Mouse (Mus musculus): ENCODE results near the gene Pcp2. TPM values are rescaled to one million over a fixed set of nuclear protein-coding genes. Genes with fewer than 3 reads are reported as not detected.
A peak's percentile ranks its signal among the peaks of the same experiment; 100 is the strongest.

Gene Pcp2
- polyA plus RNA-seq, 1 experiment: not detected

GRCm38 (mm10) chr8:3646824-3647531, 21.6 kb upstream of the Pcp2 start:
- H3K4me3 ChIP-seq (ENCODE audit: control insufficient read depth, low read depth, low read length): no peak overlapping the region
- TF ChIP-seq POLR2A (IDR thresholded peaks at IDR 0.05; ENCODE audit: control insufficient read depth, low read depth, low read length) (no peak), CTCF (IDR thresholded peaks at IDR 0.05; ENCODE audit: control insufficient read depth, insufficient read depth, insufficient replicate concordance, low read depth, low read length) (no peak)
- H3K4me1 ChIP-seq (ENCODE audit: control insufficient read depth, insufficient read depth, low read length): no peaks in the 10 kb centered on the region
- H3K27ac ChIP-seq (ENCODE audit: control insufficient read depth, insufficient read depth, low read depth, low read length): no peak overlapping the region
- H3K36me3 ChIP-seq (ENCODE audit: control insufficient read depth, insufficient read depth, low read length): no peaks in the 10 kb centered on the region
- no peaks in the 10 kb centered on the region for H3K27me3 ChIP-seq (ENCODE audit: control insufficient read depth, insufficient read depth, low read length)

GRCm38 (mm10) chr8:3645804-3646203, 20.5 kb upstream of the Pcp2 start:
- Histone ChIP-seq H3K27me3 (ENCODE audit: control insufficient read depth, insufficient read depth, low read length) (no peaks in the 10 kb centered on the region), H3K36me3 (ENCODE audit: control insufficient read depth, insufficient read depth, low read length) (no peaks in the 10 kb centered on the region), H3K27ac (ENCODE audit: control insufficient read depth, insufficient read depth, low read depth, low read length) (no peak overlapping the region), H3K4me3 (ENCODE audit: control insufficient read depth, low read depth, low read length) (no peak overlapping the region), H3K4me1 (ENCODE audit: control insufficient read depth, insufficient read depth, low read length) (no peaks in the 10 kb centered on the region)
- TF ChIP-seq CTCF (IDR thresholded peaks at IDR 0.05; ENCODE audit: control insufficient read depth, insufficient read depth, insufficient replicate concordance, low read depth, low read length) (no peak), POLR2A (IDR thresholded peaks at IDR 0.05; ENCODE audit: control insufficient read depth, low read depth, low read length) (no peak)

- H3K36me3 ChIP-seq (ENCODE audit: control insufficient read depth, insufficient read depth, low read length): no peaks in the 10 kb centered on the region
- peaks cover 4% of the 10 kb centered on the region; the same call in 1 of the 2 replicates for H3K4me1 ChIP-seq (ENCODE audit: control insufficient read depth, insufficient read depth, low read length)
- no peak overlapping the region for H3K27ac ChIP-seq (ENCODE audit: control insufficient read depth, insufficient read depth, low read depth, low read length)
- H3K27me3 ChIP-seq (ENCODE audit: control insufficient read depth, insufficient read depth, low read length): no peaks in the 10 kb centered on the region
- no peak for TF ChIP-seq CTCF (IDR thresholded peaks at IDR 0.05; ENCODE audit: control insufficient read depth, insufficient read depth, insufficient replicate concordance, low read depth, low read length)
- TF ChIP-seq POLR2A (IDR thresholded peaks at IDR 0.05; ENCODE audit: control insufficient read depth, low read depth, low read length): no peak
- peak overlapping the region; percentile 73 for H3K4me3 ChIP-seq (ENCODE audit: control insufficient read depth, low read depth, low read length)
These were observed 6.1 kb upstream of the Pcp2 start for GRCm38 (mm10) chr8:3631478-3631875.

- H3K4me3 ChIP-seq (ENCODE audit: control insufficient read depth, low read depth, low read length): peak within 1 kb of the TSS; percentile 73
- no peaks in the 10 kb centered on the region for H3K27me3 ChIP-seq (ENCODE audit: control insufficient read depth, insufficient read depth, low read length)
- peaks cover 4% of the 10 kb centered on the region; the same call in 1 of the 2 replicates for H3K4me1 ChIP-seq (ENCODE audit: control insufficient read depth, insufficient read depth, low read length)
- H3K27ac ChIP-seq (ENCODE audit: control insufficient read depth, insufficient read depth, low read depth, low read length): no peak within 1 kb of the TSS
- H3K36me3 ChIP-seq (ENCODE audit: control insufficient read depth, insufficient read depth, low read length): no peaks in the 10 kb centered on the region
- TF ChIP-seq POLR2A (IDR thresholded peaks at IDR 0.05; ENCODE audit: control insufficient read depth, low read depth, low read length): peak; percentile 64
- TF ChIP-seq CTCF (IDR thresholded peaks at IDR 0.05; ENCODE audit: control insufficient read depth, insufficient read depth, insufficient replicate concordance, low read depth, low read length): no peak
These were observed 5.5 kb upstream of the Pcp2 start, which contains the start of gene Stxbp2 for GRCm38 (mm10) chr8:3630647-3631477. TSS of gene Stxbp2 (plus strand) at chr8:3630955.

- H3K4me1 ChIP-seq (ENCODE audit: control insufficient read depth, insufficient read depth, low read length): peaks cover 4% of the 10 kb centered on the region; the same call in 1 of the 2 replicates
- H3K4me3 ChIP-seq (ENCODE audit: control insufficient read depth, low read depth, low read length): no peak overlapping the region
- H3K27ac ChIP-seq (ENCODE audit: control insufficient read depth, insufficient read depth, low read depth, low read length): no peak overlapping the region
- TF ChIP-seq CTCF (IDR thresholded peaks at IDR 0.05; ENCODE audit: control insufficient read depth, insufficient read depth, insufficient replicate concordance, low read depth, low read length) (no peak), POLR2A (IDR thresholded peaks at IDR 0.05; ENCODE audit: control insufficient read depth, low read depth, low read length) (no peak)
- H3K36me3 ChIP-seq (ENCODE audit: control insufficient read depth, insufficient read depth, low read length): no peaks in the 10 kb centered on the region
- no peaks in the 10 kb centered on the region for H3K27me3 ChIP-seq (ENCODE audit: control insufficient read depth, insufficient read depth, low read length)
These were observed 2.7 kb upstream of the Pcp2 start for GRCm38 (mm10) chr8:3628014-3628413.

GRCm38 (mm10) chr8:3626971-3627370, 1.6 kb upstream of the Pcp2 start:
- TF ChIP-seq CTCF (IDR thresholded peaks at IDR 0.05; ENCODE audit: control insufficient read depth, insufficient read depth, insufficient replicate concordance, low read depth, low read length): no peak
- no peak for TF ChIP-seq POLR2A (IDR thresholded peaks at IDR 0.05; ENCODE audit: control insufficient read depth, low read depth, low read length)
- peaks cover 6% of the 10 kb centered on the region for H3K4me1 ChIP-seq (ENCODE audit: control insufficient read depth, insufficient read depth, low read length)

GRCm38 (mm10) chr8:3622119-3622518, 3.2 kb downstream of the Pcp2 start:
- peaks cover 4% of the 10 kb centered on the region for H3K4me1 ChIP-seq (ENCODE audit: control insufficient read depth, insufficient read depth, low read length)
- TF ChIP-seq CTCF (IDR thresholded peaks at IDR 0.05; ENCODE audit: control insufficient read depth, insufficient read depth, insufficient replicate concordance, low read depth, low read length): no peak
- no peak for TF ChIP-seq POLR2A (IDR thresholded peaks at IDR 0.05; ENCODE audit: control insufficient read depth, low read depth, low read length)
- H3K4me3 ChIP-seq (ENCODE audit: control insufficient read depth, low read depth, low read length): peak overlapping the region; percentile 98
- H3K27ac ChIP-seq (ENCODE audit: control insufficient read depth, insufficient read depth, low read depth, low read length): no peak overlapping the region
- H3K36me3 ChIP-seq (ENCODE audit: control insufficient read depth, insufficient read depth, low read length): 0 out of 2 replicates have a peak, but pooled peaks cover 2% of the 10 kb centered on the region
- no peaks in the 10 kb centered on the region for H3K27me3 ChIP-seq (ENCODE audit: control insufficient read depth, insufficient read depth, low read length)

More at GRCm38 (mm10) chr8:3626971-3627370, 1.6 kb upstream of the Pcp2 start:
- Histone ChIP-seq H3K36me3 (ENCODE audit: control insufficient read depth, insufficient read depth, low read length) (no peaks in the 10 kb centered on the region), H3K27ac (ENCODE audit: control insufficient read depth, insufficient read depth, low read depth, low read length) (no peak overlapping the region), H3K4me3 (ENCODE audit: control insufficient read depth, low read depth, low read length) (no peak overlapping the region), H3K27me3 (ENCODE audit: control insufficient read depth, insufficient read depth, low read length) (no peaks in the 10 kb centered on the region)

All from testis, adult 2 months (tissue).